Mouse (Mus musculus) retina, postnatal 1 day (tissue): ENCODE measurements at regions not wholly inside any gene's neighbourhood (a gene's known extent, or its start where the extent isn't known, plus 50 kb on each side); places are given as distances from the start of the nearest gene placed in this dataset.

Source experiments
- DNase-seq: peaks from one replicate; pipeline ENCODE4 v3.0.0-alpha.2; 2012

- DNase-seq: no peak
Measured at GRCm38 (mm10) chr12:12548688-12549087, 286.7 kb downstream of the Fam49a start.

GRCm38 (mm10) chr12:12547477-12547876 is 285.5 kb downstream of the Fam49a start:
- DNase-seq: no peak

GRCm38 (mm10) chr12:12546372-12547031 is 284.6 kb downstream of the Fam49a start:
- no peak for DNase-seq

GRCm38 (mm10) chr12:12541076-12542070 is 279.4 kb downstream of the Fam49a start:
- DNase-seq: peak; percentile 31

GRCm38 (mm10) chr12:12539291-12539690 is 277.4 kb downstream of the Fam49a start:
- no peak for DNase-seq

DNA sequence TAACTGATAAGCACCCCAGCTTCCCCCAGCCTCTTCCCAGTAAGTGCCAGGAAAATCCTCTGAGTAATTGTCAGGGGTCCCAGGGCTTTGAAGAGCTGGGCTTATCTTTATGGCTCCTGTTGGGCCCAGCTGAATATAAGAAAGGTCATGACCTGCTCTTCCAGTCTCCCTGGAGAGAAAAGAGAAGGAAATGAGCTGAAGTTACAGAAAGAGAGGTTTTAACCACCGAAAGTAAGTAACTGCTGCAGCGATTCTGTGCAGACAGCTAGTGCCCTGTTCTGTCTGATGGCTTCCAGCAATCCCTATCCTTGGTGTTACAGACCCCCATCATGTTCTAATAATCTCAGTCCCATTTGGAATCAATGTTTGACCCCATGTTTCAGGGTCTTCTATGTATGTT is 272.8 kb downstream of the Fam49a start:
- DNase-seq: no peak

- no peak for DNase-seq
Measured at GRCm38 (mm10) chr12:12530796-12531195, 268.9 kb downstream of the Fam49a start.

- DNase-seq: no peak
Measured at GRCm38 (mm10) chr12:12529541-12529940, 267.6 kb downstream of the Fam49a start.

DNA sequence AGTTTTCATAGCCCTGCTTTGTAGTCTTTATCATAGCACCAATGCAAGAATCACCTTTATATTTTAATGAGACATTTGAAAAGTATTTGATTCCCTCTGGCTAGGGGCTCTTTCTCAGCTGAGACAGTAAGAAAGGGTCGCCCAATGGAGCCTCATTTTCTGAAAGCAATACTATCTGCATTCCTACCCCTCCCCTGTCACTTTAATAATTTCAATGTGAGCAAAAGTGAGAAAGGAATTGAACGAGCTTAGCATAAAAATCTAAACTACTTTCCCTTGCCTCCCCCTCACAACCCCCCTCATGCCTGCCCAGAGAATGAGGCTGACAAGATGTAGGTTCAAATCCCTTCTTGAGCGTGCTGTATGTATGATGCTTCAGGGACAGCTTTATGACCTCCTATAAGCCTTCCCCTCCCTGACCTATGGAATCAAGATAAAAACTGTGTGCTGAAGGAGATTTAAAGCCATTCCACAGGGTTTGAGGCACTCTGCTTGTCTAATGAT is 266.6 kb downstream of the Fam49a start:
- DNase-seq: no peak

GRCm38 (mm10) chr12:12527766-12528477 is 266.0 kb downstream of the Fam49a start:
- peak; percentile 27 for DNase-seq

GRCm38 (mm10) chr12:12527366-12527765 is 265.4 kb downstream of the Fam49a start:
- peak; percentile 25 for DNase-seq

DNA sequence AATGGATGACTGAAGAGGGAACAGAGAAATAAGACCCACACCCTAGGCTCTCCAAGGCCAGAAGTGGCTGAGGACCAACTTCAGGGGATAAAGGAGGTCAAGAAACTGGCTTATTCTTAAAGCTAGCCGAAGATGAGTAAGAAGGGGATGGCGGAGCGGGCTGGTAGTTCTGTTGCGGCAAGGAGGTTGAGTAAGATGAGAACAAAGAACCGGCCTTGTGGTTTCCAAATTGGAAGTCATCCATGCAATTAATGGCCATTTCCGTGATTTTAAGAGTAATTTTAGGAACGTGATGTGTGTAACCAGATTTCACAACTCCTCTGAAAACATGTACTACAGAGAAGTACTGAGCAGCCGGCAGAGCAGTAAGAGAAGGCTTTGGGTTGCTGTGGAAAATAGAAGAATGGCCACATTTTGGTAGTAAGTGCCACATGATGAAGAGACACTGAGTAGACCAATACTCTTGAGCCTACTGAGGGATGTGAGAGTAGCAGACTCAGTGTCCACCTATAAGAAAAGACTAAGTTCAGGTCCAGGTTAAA is 258.4 kb downstream of the Fam49a start:
- no peak for DNase-seq

- peak; percentile 60 for DNase-seq
Measured at GRCm38 (mm10) chr12:12518490-12519070, 256.6 kb downstream of the Fam49a start.

DNA sequence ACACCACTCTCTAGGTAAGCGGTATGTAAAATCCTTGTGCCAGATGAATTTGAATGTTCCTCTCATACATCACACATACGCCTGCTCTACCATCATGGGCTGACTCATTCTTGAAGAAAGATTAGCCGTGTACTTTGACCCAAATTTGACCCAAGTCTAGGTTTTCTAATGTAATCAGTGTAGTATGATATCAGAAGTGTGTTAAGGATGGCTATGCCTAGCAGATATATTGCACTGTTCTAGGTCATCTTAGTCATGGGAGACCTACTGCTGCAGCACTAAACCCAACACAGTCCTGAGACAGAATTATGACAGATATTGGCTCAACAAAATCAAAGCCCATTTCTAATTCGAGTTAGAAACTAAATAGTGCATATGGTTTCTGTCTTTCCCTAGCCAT is 255.1 kb downstream of the Fam49a start:
- DNase-seq: no peak

DNA sequence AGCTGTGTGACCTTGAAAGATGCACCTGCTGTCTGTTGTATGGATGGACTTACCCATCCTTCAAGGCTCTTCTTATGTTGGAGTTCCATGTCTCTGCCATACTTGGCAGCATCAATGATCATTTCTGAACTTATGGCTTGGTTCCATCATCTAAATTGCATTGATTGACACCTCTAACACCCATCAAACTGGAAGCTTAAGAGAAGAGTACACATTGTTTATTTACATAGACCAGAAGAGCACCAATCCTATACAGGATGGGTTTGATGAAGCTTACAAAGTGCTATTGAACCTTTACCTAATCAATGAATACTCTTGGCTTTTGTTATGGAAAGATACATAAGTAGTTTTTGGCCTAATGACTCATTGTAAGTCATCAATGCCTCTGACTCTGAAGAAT is 248.8 kb downstream of the Fam49a start:
- no peak for DNase-seq

DNA sequence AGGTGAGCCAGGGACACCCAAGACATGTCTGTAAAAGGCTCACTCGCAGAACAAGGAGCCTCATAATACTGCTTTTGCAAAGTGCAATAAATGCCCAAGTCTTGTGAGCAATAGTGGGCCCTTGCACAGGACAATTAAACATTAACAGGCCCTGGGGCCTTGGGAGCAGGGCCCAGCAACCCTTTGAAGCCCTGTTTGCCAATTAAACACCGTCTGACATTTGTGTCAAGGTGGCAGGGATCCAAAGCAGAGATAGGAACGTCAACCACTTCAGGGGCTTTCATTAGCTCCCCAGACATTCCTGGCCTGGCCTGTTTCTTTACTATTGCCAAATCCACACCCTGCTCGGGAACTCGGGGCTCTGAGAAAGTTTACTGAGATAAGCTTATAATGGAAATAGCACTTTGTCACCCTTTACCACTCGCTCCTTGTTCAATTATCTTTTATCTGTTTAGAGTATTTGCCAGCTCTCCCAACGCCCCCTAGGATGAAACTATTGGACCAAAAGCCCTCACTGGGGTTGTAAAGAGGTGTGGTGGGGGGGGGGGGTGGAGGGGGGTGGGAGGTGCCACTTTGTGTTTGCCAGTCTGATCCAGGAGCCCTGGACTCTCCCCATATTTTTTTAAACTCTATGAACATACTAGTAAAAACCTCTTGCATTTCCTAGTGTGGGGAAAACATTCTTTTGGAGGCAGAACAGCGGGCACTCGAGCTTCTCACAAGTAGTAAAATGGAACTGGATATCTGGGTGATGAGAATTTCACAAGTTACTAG is 247.4 kb downstream of the Fam49a start:
- DNase-seq: no peak

DNA sequence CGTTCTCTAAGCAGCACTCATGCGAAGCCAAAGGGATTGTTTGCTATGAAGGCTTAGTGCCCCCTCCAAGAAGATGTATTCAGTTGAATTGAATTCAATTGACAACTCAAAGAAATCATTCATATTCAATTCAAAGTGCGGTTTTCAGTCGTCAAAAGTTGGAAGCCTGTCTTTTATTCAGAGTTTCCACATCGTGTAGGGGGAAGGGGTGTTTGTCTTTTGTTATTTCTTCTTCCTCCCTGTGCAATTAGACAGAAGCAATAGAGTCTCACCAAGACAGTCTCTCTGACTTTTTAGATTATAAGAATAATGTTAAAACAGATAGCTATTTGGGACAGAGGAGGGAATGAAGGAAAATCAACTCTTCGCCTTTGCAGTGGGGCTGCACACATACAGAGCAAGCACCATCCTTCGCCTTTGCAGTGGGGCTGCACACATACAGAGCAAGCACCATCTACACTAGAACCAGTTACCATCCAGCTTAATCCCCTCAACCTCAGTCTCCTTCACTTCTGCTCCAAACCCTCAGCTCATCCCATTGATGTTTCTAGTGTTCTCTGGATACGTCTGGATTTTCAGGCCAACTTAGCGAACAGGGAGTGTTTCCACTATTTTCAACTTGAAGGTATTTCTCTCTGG is 246.7 kb downstream of the Fam49a start:
- DNase-seq: no peak

- no peak for DNase-seq
Measured at GRCm38 (mm10) chr12:12506671-12507070, 244.7 kb downstream of the Fam49a start.

- no peak for DNase-seq
Measured at GRCm38 (mm10) chr12:12505590-12505989, 243.7 kb downstream of the Fam49a start.

DNA sequence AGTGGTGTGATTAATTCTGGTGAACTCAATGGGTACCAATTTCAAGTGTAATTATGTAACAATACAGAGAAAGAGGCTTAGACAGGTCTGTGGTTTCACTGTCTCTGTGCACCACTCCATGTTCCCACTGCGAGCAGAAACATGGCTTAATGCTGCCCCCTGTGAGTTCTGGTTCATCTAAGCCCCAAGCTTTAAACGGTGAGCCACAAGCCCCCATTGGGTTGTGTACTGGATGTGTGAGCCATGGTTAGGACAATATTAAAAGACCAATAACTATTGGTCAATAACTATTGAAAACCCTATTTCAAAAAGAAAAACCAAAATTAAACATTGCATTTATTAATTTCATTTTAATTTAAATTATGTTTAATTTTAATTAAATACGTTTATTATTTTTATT is 238.0 kb downstream of the Fam49a start:
- DNase-seq: no peak

DNA sequence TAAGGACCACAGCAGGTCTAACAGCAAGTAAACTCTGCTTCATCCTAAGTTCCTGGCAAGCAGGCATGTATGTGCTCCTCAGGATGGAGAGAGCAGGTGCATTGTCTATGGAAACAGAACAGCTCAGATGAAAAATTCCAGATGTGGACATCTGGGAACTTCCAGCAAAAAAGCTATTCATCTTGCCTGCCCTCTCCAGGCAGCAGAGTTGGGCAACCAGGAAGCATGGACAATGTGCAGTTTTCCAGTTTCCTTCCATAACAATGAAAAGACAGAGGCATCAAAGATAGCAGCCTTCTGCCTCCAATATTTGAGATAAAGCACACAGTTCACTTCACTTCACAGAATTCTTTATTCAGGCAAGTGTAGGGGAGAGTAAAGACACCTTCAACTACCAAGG is 236.7 kb downstream of the Fam49a start:
- DNase-seq: no peak
